Mouse (Mus musculus): Measurements from ENCODE around the gene Hfe2. TPM values are rescaled to one million over a fixed set of nuclear protein-coding genes. Genes with fewer than 3 reads are reported as not detected.
"Not testable (repeated sequence)": the region's sequence is repeated elsewhere in the genome, so short reads cannot be mapped to it uniquely, and the experiment has no call there.

Gene Hfe2
- total RNA-seq, 2 experiments from 2014 or later, result 590 to 675 TPM

DNA sequence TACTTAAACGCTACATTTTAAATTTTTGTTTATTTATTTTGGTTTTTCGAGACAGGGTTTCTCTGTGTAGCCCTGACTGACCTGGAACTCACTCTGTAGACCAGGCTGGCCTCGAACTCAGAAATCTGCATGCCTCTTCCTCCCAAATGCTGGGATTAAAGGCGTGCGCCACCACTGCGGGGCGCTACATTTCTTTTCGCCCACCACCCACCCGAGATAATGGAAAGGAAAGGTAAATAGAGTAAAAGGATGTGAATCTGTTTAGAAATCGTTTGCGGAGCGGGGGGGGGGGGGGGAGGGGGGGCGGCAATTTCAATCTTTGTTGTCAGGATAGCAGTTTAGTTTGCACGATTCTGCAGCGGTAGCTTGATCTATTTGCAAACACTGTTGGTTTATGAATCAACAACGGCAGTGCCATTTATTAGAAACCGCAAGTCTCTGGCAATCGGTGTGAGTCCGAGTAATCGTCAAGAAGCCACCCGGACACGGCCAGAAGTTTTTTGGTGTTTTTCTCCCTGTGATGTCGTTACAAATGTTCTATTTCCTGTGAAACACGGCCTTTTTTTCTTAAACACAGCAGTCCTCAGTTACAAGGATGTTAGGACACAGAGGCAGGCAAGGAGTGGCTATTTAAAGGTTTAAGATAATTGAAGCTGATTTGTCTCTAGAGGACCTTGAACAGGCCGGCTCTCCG lies 37.2 kb upstream of the Hfe2 start:
- Histone ChIP-seq H3K4me3 (peak overlapping the region; percentile 75), H3K27ac (peak overlapping the region; percentile 90)
- peak; percentile 46 for DNase-seq
- TF ChIP-seq CTCF (IDR thresholded peaks at IDR 0.05), result peak; percentile 38; the same call in 1 of the 2 replicates
- intact Hi-C loops (cut with DNase I), result no loop called here

DNA sequence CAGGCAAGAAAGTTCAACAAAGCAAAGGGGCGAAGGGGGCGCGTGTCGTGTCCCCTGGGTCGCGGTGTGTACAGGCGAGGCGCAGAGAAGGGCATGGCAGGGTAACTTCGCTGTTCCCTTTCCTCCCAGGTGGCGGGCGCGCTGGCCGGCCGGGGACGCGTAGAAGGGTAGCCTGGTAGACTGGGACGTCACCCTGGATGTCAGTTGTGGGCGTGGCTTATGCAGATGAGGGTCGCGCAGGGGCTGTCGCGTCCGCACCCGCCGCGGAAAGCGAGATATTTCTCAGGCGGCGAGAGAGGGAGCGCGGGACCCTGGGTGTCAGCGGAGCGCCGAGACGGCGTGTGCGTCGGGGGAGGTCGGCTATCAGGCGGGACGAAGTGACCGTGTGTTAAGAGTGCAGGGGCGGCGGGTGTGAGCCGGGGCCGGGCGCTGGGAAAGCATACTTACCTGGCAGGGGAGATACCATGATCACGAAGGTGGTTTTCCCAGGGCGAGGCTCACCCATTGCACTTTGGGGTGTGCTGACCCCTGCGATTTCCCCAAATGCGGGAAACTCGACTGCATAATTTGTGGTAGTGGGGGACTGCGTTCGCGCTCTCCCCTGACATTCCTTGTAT lies 36.6 kb upstream of the Hfe2 start:
- DNase-seq; intact Hi-C loops (cut with DNase I): not testable (repeated sequence)
- Histone ChIP-seq H3K4me3 (peak overlapping the region; percentile 75), H3K27ac (peak overlapping the region; percentile 90)

DNA sequence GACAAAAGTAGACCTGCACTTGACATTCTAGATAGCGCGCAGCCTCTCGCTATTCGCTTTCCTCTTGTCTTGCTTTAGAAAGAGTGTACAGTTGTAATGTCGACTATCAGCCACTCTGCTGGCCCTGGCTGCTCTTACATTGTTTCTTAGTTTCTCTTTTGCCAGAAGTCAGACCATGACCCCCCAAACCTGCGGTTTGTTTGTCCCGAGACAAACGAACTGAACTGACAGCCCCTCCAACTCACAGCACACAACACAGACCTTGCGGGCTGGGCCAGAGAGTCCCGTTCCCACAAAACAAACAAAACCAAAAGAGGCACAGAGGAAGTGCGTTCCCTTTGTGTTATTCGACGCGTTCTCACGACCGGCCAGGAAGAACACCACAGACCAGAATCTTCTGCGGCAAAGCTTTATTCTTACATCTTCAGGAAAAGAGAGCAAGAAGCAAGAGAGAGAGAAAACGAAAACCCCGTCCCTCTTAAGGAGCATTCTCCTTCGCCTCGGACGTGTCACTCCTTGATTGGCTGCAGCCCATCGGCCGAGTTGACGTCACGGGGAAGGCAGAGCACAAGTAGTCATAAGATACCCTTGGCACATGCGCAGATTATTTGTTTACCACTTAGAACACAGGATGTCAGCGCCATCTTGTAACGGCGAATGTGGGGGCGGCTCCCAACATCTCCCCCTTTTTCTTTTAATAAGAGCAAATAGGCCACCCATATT lies 35.9 kb upstream of the Hfe2 start:
- DNase-seq; intact Hi-C loops (cut with DNase I): not testable (repeated sequence)
- Histone ChIP-seq H3K4me3 (peak overlapping the region; percentile 63), H3K27ac (peak overlapping the region; percentile 89)

DNA sequence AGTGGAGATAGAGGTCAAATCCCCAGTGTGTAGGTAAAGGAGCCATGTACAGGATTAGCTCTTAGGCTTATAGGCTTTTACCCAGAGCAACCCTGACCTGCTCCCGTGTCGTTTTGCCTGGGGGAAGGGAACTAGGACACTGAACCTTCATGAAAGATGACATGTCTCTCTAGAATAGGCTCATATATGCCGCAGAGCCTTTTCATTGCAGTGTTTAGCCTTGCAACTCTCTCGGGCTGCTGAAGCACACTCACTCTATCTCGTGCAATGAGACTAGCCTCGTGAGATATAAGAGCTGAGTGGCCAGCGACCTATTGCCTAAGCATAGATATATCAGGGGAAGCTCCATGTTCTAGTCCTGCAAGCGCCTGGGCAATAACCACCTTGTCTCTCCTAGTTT lies 35.3 kb upstream of the Hfe2 start:
- DNase-seq; intact Hi-C loops (cut with DNase I): not testable (repeated sequence)
- Histone ChIP-seq H3K4me3 (peak overlapping the region; percentile 29; the same call in 1 of the 2 replicates), H3K27ac (peak overlapping the region; percentile 89)

DNA sequence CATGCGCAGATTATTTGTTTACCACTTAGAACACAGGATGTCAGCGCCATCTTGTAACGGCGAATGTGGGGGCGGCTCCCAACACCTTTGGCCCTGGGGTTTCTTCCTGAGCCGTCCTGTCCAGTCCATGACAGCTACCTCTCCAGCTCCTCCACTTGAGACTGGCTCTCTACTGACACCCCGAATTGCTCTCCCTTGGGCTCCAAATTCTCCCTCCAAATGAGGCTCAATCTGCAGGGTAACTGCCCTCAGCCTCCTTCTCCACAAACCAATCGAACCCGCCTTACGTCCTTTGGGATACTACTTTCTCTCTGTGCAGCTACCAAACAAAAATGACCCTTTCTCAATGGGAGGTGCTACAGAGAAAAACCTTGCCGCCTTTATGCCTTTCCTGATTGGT lies 30.5 kb upstream of the Hfe2 start:
- DNase-seq; H3K4me3 ChIP-seq; intact Hi-C loops (cut with DNase I): not testable (repeated sequence)

DNA sequence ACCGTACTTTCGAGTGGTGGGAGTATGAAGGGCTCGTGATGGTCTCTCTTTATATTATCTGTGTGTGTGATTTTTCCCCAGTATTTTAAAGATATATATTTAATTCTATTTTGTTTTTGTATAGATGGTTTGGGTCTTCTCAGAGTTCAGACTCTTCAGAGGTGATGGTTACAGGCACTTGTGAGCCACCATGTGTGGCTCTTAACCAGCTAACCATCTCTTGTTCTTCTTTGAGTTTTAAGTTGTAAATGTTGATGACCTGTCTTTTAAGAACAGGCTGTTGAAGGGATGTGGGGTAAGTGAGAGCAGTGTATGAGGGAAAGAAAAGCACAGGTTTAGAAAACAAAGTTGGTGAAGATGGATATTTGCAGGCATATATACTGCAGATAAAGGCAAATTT lies 30.1 kb upstream of the Hfe2 start:
- intact Hi-C loops (cut with DNase I), result no loop called here
- TF ChIP-seq CTCF (IDR thresholded peaks at IDR 0.05), result no peak
- no peak overlapping the region for H3K27ac ChIP-seq
- no peak for DNase-seq
- H3K4me3 ChIP-seq, result no peak overlapping the region

More for the DNA sequence above, 30.5 kb upstream of the Hfe2 start:
- H3K27ac ChIP-seq, result not testable (repeated sequence)

DNA sequence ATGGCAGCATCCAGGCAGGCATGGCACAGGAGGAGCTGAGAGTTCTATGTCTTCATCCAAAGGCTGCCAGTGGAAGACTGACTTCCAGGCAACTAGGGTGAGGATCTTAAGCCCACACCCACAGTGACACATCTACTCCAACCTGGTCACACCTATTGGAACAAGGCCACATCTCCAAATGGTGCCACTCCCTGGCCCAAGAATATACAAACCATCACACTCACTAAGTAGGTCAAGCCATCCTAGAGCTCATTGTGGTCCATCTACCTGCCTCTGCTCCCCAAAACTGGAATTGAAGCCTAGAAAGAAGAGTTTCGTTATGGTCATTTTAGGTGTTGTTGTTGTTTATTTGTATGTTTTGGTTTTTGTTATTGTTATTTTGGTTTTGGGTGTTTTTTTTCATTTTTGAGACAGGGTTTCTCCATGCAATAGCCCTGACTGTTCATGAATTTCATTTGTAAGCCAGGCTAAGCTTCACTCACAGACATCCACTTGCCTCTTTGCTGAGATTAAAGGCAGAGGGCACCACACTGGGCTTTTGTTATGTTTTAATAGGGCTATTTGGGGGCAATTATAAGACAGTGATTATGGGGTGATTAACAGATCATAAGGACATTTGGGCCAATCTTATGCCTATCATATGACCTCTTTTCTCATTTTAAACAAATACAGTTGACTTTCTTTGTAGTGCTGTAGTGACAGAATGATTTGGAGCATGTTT lies 29.3 kb upstream of the Hfe2 start:
- no peak for DNase-seq
- H3K27ac ChIP-seq, result no peak overlapping the region
- TF ChIP-seq CTCF (IDR thresholded peaks at IDR 0.05), result no peak
- intact Hi-C loops (cut with DNase I), result loop anchor here (2.0 kb wide), 1 partner anchor 37 kb away; no protein-coding TSS in a partner anchor
- no peak overlapping the region for H3K4me3 ChIP-seq

DNA sequence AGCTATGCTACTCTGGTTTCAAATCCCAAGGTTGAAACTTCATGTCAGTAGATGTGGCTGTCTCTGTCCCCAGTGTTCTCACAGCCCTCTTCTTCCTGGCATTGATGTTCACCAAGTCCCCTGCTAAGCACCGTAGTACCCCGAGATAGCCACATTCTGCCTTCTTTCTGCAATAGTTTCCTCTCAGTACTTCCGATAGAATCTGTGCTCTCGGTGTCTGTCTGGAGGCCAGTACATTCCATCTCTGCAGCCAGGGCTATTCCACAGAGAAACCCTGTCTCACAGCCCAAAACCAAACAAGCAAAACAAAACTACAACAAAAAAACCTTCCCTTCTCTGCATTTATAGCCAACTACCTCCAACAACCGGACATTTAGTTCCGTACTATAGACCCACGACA lies 28.8 kb upstream of the Hfe2 start:
- H3K27ac ChIP-seq, result no peak overlapping the region
- no peak for DNase-seq
- intact Hi-C loops (cut with DNase I), result loop anchor here (2.0 kb wide), 1 partner anchor 37 kb away; no protein-coding TSS in a partner anchor
- H3K4me3 ChIP-seq, result no peak overlapping the region
- TF ChIP-seq CTCF (IDR thresholded peaks at IDR 0.05), result no peak

DNA sequence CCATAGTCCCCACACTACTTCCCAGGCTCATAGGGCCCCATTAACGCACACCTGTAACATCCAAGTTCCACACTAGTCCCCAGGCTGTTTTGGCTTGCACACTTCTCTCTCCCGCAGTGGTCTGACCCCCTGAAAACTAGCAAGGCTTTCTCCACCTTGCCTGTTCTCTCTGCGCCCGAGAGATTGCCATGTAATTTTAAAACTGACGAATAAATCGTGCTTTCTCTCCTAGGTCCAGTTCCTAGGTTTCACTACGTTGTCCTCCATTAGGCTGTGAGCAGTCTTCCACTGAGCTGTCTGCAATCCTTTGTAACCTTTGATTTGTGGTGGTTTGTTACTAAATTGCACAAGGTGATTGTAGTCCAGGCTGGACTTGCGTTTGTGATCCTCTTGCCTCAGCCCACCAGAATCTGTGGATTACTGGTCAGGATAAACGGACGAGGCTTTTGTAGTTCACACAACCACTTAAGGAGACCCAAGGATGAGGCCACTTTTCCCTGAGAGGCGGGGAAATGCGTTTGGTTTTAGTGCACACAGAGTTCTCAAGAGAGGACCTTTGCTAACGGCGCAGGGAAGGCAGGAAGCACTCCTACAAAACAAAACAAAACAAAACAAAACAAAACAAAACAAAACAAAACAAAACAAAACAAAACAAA lies 28.2 kb upstream of the Hfe2 start:
- intact Hi-C loops (cut with DNase I), result loop anchor here (2.0 kb wide), 1 partner anchor 36 kb away; no protein-coding TSS in a partner anchor
- DNase-seq, H3K27ac ChIP-seq: not testable (repeated sequence)
- peak overlapping the region; percentile 74 for H3K4me3 ChIP-seq

DNA sequence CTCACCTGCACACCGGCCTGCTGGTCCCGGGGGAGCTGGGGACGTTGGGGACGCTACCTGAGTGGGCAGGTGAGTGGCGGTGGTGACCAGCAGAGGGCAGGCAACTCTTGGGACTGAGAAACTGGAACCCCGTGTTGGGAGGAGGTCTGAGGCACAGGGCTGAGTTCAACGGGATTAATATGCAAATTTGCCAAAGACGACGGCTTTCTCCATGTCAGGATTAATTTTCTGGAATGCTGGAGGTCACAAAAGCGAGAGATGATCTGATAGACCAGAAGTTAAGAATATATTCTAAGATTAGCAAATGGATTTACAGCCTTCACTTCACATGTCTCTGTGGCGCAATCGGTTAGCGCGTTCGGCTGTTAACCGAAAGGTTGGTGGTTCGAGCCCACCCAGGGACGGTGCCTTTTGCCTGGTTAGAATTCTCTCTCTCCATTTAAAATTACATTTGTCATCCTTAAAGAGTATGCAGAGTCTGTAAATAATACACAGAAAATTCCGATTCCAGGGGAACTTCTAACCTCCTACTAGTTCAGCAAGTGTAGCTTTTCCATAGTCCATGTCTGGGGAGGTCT lies 27.4 kb upstream of the Hfe2 start:
- Histone ChIP-seq H3K27ac (peak overlapping the region; percentile 38), H3K4me3 (peak overlapping the region; percentile 74)
- TF ChIP-seq CTCF (IDR thresholded peaks at IDR 0.05), result peak; percentile 69
- DNase-seq, result peak; percentile 79
- intact Hi-C loops (cut with DNase I), result loop anchor here (2.0 kb wide), 1 partner anchor 35 kb away; no protein-coding TSS in a partner anchor

DNA sequence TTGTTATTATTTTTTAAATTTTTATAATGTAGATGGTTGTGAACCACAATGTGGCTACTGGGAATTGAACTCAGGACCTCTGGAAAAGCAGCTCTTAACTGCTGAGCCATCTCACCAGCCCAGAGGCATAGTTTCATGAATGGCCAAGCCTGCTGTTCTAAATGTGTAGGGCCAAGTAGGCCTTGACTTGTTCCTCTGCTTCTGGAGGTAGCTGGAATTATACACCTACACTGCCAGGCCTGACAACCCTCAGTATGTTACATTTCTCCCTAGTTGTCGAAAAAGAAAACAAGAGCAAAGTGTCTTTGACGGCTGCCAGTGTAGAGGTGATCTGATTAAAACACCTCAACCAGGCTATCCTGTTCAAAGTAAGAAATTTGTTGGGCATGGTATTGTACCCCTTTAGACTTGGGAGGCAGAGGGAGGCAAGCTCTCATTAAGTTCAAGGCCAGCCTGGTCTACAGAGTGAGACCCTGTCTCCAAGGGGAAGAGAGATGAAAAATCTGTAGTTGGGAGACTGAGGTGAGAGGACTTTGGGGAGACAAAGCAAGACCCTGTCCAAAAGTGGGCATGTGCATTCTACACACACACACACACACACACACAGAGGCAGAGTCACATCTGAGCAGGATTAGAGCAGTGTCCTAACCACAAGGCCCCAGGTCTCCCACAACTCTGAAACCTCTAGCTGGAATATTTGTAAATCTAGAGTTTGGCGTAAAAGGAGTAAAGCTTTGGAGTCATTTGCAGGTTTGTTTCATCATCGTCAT lies 26.3 kb upstream of the Hfe2 start:
- DNase-seq, result no peak
- intact Hi-C loops (cut with DNase I), result no loop called here
- no peak overlapping the region; the same call in 1 of the 2 replicates for H3K4me3 ChIP-seq
- no peak for TF ChIP-seq CTCF (IDR thresholded peaks at IDR 0.05)
- H3K27ac ChIP-seq, result peak overlapping the region; percentile 93

Measured in gastrocnemius, adult 2 months (tissue).